Mouse (Mus musculus) heart, embryonic 11.5 days (tissue): ENCODE data around the gene Cst13. TPM values are rescaled to one million over a fixed set of nuclear protein-coding genes. Genes with fewer than 3 reads are reported as not detected.

Experiments used
- ATAC-seq: fragments of 200-750 bp; cut with Nextera tagmentation; replicated peaks from 2 replicates; pipeline ENCODE4 v1.8.0; 2017; ENCODE audit warnings: moderate library complexity; ENCODE audit not compliant: insufficient number of reproducible peaks, low FRiP score, low TSS enrichment
- H3K27ac ChIP-seq: fragments of 300-500 bp; sonication (generic); 2 replicates; pipeline ENCODE4 v1.5.1; 2014; ENCODE audit warnings: mild to moderate bottlenecking, low read depth, low read length
- H3K27me3 ChIP-seq: fragments of 300-500 bp; sonication (generic); 2 replicates; pipeline ENCODE4 v1.6.1; 2014; ENCODE audit warnings: mild to moderate bottlenecking, low read length, mixed read lengths; ENCODE audit not compliant: control insufficient read depth, insufficient read depth
- H3K36me3 ChIP-seq: fragments of 300-500 bp; sonication (generic); 2 replicates; pipeline ENCODE4 v1.6.1; 2014; ENCODE audit warnings: mild to moderate bottlenecking, low read length, moderate library complexity, mixed read lengths; ENCODE audit not compliant: control insufficient read depth, insufficient read depth
- H3K4me1 ChIP-seq: fragments of 300-500 bp; sonication (generic); 2 replicates; pipeline ENCODE4 v1.6.1; 2014; ENCODE audit warnings: low read length; ENCODE audit not compliant: control insufficient read depth, insufficient read depth
- H3K4me2 ChIP-seq: fragments of 300-500 bp; sonication (generic); 2 replicates; pipeline ENCODE4 v1.6.1; 2014; ENCODE audit warnings: mild to moderate bottlenecking, moderate library complexity
- H3K4me3 ChIP-seq: fragments of 300-500 bp; sonication (generic); 2 replicates; pipeline ENCODE4 v1.5.1; 2014; ENCODE audit warnings: low read depth, low read length
- H3K9ac ChIP-seq: fragments of 300-500 bp; sonication (generic); 2 replicates; pipeline ENCODE4 v1.6.1; 2014; ENCODE audit warnings: mild to moderate bottlenecking, low read depth, low read length, moderate library complexity
- H3K9me3 ChIP-seq: fragments of 300-500 bp; sonication (generic); replicated peaks from 2 replicates; pipeline ENCODE4 v1.6.1; 2016; ENCODE audit warnings: low read length; ENCODE audit not compliant: control insufficient read depth
- WGBS: fragments of 180-500 bp; shearing (Covaris S2); extraction: QIAGEN DNeasy Blood & Tissue Kit; methylation state at CpG from one replicate; pipeline ENCODE4 v1.1.7; 2014; ENCODE audit not compliant: insufficient replicate concordance; 5-methylcytosine and 5-hydroxymethylcytosine counted together
- polyA plus RNA-seq: library from polyadenylated mRNA; unstranded; fragments of >200 nt; fragmentation: Nextera tagmentation; extraction: Ambion mirVana; gene quantifications from 2 replicates; pipeline ENCODE4 v1.2.1, GENCODE M21; 2014

The Cst13 gene
- polyA plus RNA-seq, 1 experiment from 2014 or later, result not detected

GRCm38 (mm10) chr2:148879199-148879598 lies 59.3 kb downstream of the Cst13 start:
- no peaks in the 10 kb centered on the region for H3K36me3 ChIP-seq
- H3K4me1 ChIP-seq, result peaks cover 36% of the 10 kb centered on the region
- H3K9ac ChIP-seq, result no peak overlapping the region
- WGBS, result 25% methylated on average over 1 of the region's 1 CpGs
- no peak overlapping the region for H3K4me2 ChIP-seq
- ATAC-seq, result no peak
- no peaks in the 10 kb centered on the region for H3K27me3 ChIP-seq
- H3K9me3 ChIP-seq, result no peaks in the 10 kb centered on the region
- peak overlapping the region; percentile 55 for H3K27ac ChIP-seq
- H3K4me3 ChIP-seq, result no peak overlapping the region

Other genes with a start within 250 kb of the Cst13 start
- 71.3 and 71.6 TPM in 2 replicates for gene Nxt1, start 147.5 kb upstream of the Cst13 start, polyA plus RNA-seq
- 14.7 and 16.2 TPM in 2 replicates for gene Gzf1, start 139.1 kb upstream of the Cst13 start, polyA plus RNA-seq
- gene Napb, start 87.6 kb upstream of the Cst13 start, polyA plus RNA-seq, result 2.2 and 2.4 TPM in 2 replicates
- gene Cstl1, start 69.7 kb upstream of the Cst13 start, polyA plus RNA-seq, result not detected in 2 replicates
- gene Cst11, start 48.6 kb upstream of the Cst13 start, polyA plus RNA-seq, result not detected in 2 replicates
- gene 8030411F24Rik, start 38.1 kb upstream of the Cst13 start, polyA plus RNA-seq, result not detected in 2 replicates
- not detected in 2 replicates for gene Cst12, start 30.7 kb upstream of the Cst13 start, polyA plus RNA-seq
- gene Cst8, start 21.3 kb upstream of the Cst13 start, polyA plus RNA-seq, result not detected in 2 replicates
- 1.9 and 2.3 TPM in 2 replicates for gene Cst9, start 15.1 kb downstream of the Cst13 start, polyA plus RNA-seq
- not detected in 2 replicates for gene 9230104L09Rik, start 45.0 kb downstream of the Cst13 start, polyA plus RNA-seq
- 812 and 876 TPM in 2 replicates for gene Cst3, start 55.6 kb downstream of the Cst13 start, polyA plus RNA-seq
- gene Gm1330, start 183.2 kb downstream of the Cst13 start, polyA plus RNA-seq, result not detected in 2 replicates
- gene Gm10750, start 197.2 kb downstream of the Cst13 start, polyA plus RNA-seq, result not detected in 2 replicates